Mouse (Mus musculus) MEL (cell line): Measurements from ENCODE around the gene Chmp2b. TPM values are rescaled to one million over a fixed set of nuclear protein-coding genes. Genes with fewer than 3 reads are reported as not detected.

Source experiments
- DNase-seq: peaks from one replicate; pipeline ENCODE4 v3.0.0; 2011; ENCODE audit warnings: low read depth, low spot score
- H3K27ac ChIP-seq: 2 replicates; pipeline ENCODE4 v1.5.1; 2012; ENCODE audit warnings: low read depth, mild to moderate bottlenecking, control low read depth, low read length, moderate library complexity; ENCODE audit not compliant: control insufficient read depth
- H3K27me3 ChIP-seq, 2 experiments: fragments of 150-350 bp in 1 of 2; sonication (generic) in 1 of 2; 2 replicates each; pipeline ENCODE4 v1.6.1; 2012; ENCODE audit warnings: low read length in 2 of 2, mild to moderate bottlenecking in 2 of 2, improper control_type of control experiment in 1 of 2, moderate library complexity in 1 of 2; ENCODE audit not compliant: insufficient read depth in 2 of 2, control insufficient read depth in 1 of 2
- H3K36me3 ChIP-seq, 2 experiments: 2 replicates each; pipeline ENCODE4 v1.6.1; 2012 to 2014; ENCODE audit warnings: low read length in 2 of 2, improper control_type of control experiment in 1 of 2, inconsistent platforms in 1 of 2, mild to moderate bottlenecking in 1 of 2; ENCODE audit not compliant: insufficient read depth in 2 of 2, control insufficient read depth in 1 of 2
- H3K4me1 ChIP-seq, 2 experiments: fragments of 150-350 bp in 1 of 2; sonication (generic) in 1 of 2; 2 replicates each; pipeline ENCODE4 v1.6.1; 2012; ENCODE audit warnings: low read length in 2 of 2, improper control_type of control experiment in 1 of 2, mild to moderate bottlenecking in 1 of 2; ENCODE audit not compliant: insufficient read depth in 2 of 2, control insufficient read depth in 1 of 2
- H3K4me3 ChIP-seq, 2 experiments: fragments of 150-350 bp in 1 of 2; sonication (generic) in 1 of 2; 2 replicates each; pipeline ENCODE4 v1.5.1; 2012; ENCODE audit warnings: low read depth in 2 of 2, low read length in 2 of 2, mild to moderate bottlenecking in 2 of 2, moderate library complexity in 2 of 2, control low read depth in 1 of 2, improper control_type of control experiment in 1 of 2; ENCODE audit not compliant: control insufficient read depth in 1 of 2, insufficient read depth in 1 of 2
- H3K79me2 ChIP-seq: 2 replicates; pipeline ENCODE4 v1.6.1; 2012; ENCODE audit warnings: mild to moderate bottlenecking, low read length, moderate library complexity; ENCODE audit not compliant: control insufficient read depth, poor library complexity, insufficient read depth
- H3K9ac ChIP-seq: 2 replicates; pipeline ENCODE4 v1.6.1; 2012; ENCODE audit warnings: low read depth, mild to moderate bottlenecking, control low read depth, low read length, moderate library complexity; ENCODE audit not compliant: control insufficient read depth, poor library complexity, severe bottlenecking
- H3K9me3 ChIP-seq: fragments of 150-350 bp; sonication (generic); replicated peaks from 2 replicates; pipeline ENCODE4 v1.6.1; 2012; ENCODE audit warnings: mild to moderate bottlenecking, low read length, improper control_type of control experiment, moderate library complexity; ENCODE audit not compliant: insufficient read depth
- CHD1 ChIP-seq: IDR thresholded peaks from 2 replicates; pipeline ENCODE4 v1.6.1; 2012; ENCODE audit warnings: low read depth, mild to moderate bottlenecking, inconsistent platforms, low read length, improper control_type of control experiment
- EP300 ChIP-seq, 2 experiments: IDR thresholded peaks; 2 replicates each; pipeline ENCODE4 v1.6.1; 2011; ENCODE audit warnings: improper control_type of control experiment in 2 of 2, low read length in 2 of 2, low read depth in 1 of 2, mild to moderate bottlenecking in 1 of 2
- HCFC1 ChIP-seq: IDR thresholded peaks from 2 replicates; pipeline ENCODE4 v1.6.1; 2012; ENCODE audit warnings: low read depth, mild to moderate bottlenecking, inconsistent platforms, low read length, improper control_type of control experiment, moderate library complexity
- JUND ChIP-seq: IDR thresholded peaks from 2 replicates; pipeline ENCODE4 v1.6.1; 2011; ENCODE audit warnings: low read depth, mild to moderate bottlenecking, improper control_type of control experiment, low read length
- KAT2A ChIP-seq: conservative IDR thresholded peaks from 2 replicates; pipeline ENCODE4 v1.6.1; 2012; ENCODE audit warnings: low read depth, low read length, improper control_type of control experiment, inconsistent platforms
- MAFK ChIP-seq: IDR thresholded peaks from 2 replicates; pipeline ENCODE4 v1.6.1; 2011; ENCODE audit warnings: low read depth, mild to moderate bottlenecking, low read length, improper control_type of control experiment, borderline replicate concordance
- MXI1 ChIP-seq: IDR thresholded peaks from 2 replicates; pipeline ENCODE4 v1.6.1; 2011; ENCODE audit warnings: mild to moderate bottlenecking, low read depth, low read length, improper control_type of control experiment
- MYB ChIP-seq: IDR thresholded peaks from 2 replicates; pipeline ENCODE4 v1.6.1; 2011; ENCODE audit warnings: mild to moderate bottlenecking, low read depth, low read length, improper control_type of control experiment
- NRF1 ChIP-seq: IDR thresholded peaks from 2 replicates; pipeline ENCODE4 v1.6.1; 2014; ENCODE audit warnings: low read depth, mild to moderate bottlenecking, inconsistent platforms, low read length, improper control_type of control experiment, moderate library complexity; ENCODE audit not compliant: poor library complexity, insufficient read depth, severe bottlenecking
- POLR2A ChIP-seq, 2 experiments: IDR thresholded peaks; 2 replicates each; pipeline ENCODE4 v1.6.1; 2011 to 2012; ENCODE audit warnings: low read length in 2 of 2, mild to moderate bottlenecking in 2 of 2, control low read depth in 1 of 2, improper control_type of control experiment in 1 of 2, low read depth in 1 of 2, moderate library complexity in 1 of 2; ENCODE audit not compliant: control insufficient read depth in 1 of 2, insufficient read depth in 1 of 2, poor library complexity in 1 of 2
- POLR2AphosphoS5 ChIP-seq: IDR thresholded peaks from 2 replicates; pipeline ENCODE4 v1.6.1; 2012; ENCODE audit warnings: low read depth, borderline replicate concordance, mild to moderate bottlenecking, inconsistent platforms, low read length, moderate library complexity, mixed read lengths
- SIN3A ChIP-seq: IDR thresholded peaks from 2 replicates; pipeline ENCODE4 v1.6.1; 2012; ENCODE audit warnings: low read length, improper control_type of control experiment, inconsistent platforms
- SMC3 ChIP-seq: IDR thresholded peaks from 2 replicates; pipeline ENCODE4 v1.6.1; 2011; ENCODE audit warnings: low read depth, low read length, improper control_type of control experiment
- TAL1 ChIP-seq: IDR thresholded peaks from 2 replicates; pipeline ENCODE4 v1.6.1; 2012; ENCODE audit warnings: mild to moderate bottlenecking, inconsistent platforms, low read length, moderate library complexity, mixed read lengths
- TBP ChIP-seq: IDR thresholded peaks from 2 replicates; pipeline ENCODE4 v1.8.0; 2011; ENCODE audit warnings: low read depth, low read length, improper control_type of control experiment
- TCF12 ChIP-seq: IDR thresholded peaks from 2 replicates; pipeline ENCODE4 v1.6.1; 2014; ENCODE audit warnings: low read depth, mild to moderate bottlenecking, inconsistent platforms, low read length, improper control_type of control experiment, moderate library complexity
- USF1 ChIP-seq: IDR thresholded peaks from 2 replicates; pipeline ENCODE4 v1.6.1; 2014; ENCODE audit warnings: low read depth, mild to moderate bottlenecking, inconsistent platforms, low read length, improper control_type of control experiment, moderate library complexity
- ZC3H11A ChIP-seq: IDR thresholded peaks from 2 replicates; pipeline ENCODE4 v1.6.1; 2012; ENCODE audit warnings: low read depth, mild to moderate bottlenecking, inconsistent platforms, low read length, improper control_type of control experiment
- ZMIZ1 ChIP-seq: IDR thresholded peaks from 2 replicates; pipeline ENCODE4 v1.6.1; 2012; ENCODE audit warnings: low read depth, mild to moderate bottlenecking, inconsistent platforms, low read length, improper control_type of control experiment, moderate library complexity
- polyA plus RNA-seq, 2 experiments: library from polyadenylated mRNA; stranded (reverse) in 1 of 2; unstranded in 1 of 2; fragments of >175 nt in 1 of 2; fragments of >200 nt in 1 of 2; gene quantifications; 2 replicates each; pipeline versions ENCODE4 v1.2.1 to v1.2.4; 2012; ENCODE audit warnings: low replicate concordance in 2 of 2, low read depth in 1 of 2; ENCODE audit not compliant: insufficient read length in 2 of 2, insufficient read depth in 1 of 2, missing spikeins in 1 of 2
- total RNA-seq: library from RNA; depleted of rRNA; stranded (reverse); fragments of 300-350 nt; gene quantifications from 2 replicates; pipeline ENCODE4 v1.2.3, GENCODE M21; 2012

Chmp2b gene
- total and polyA plus RNA-seq, 3 experiments = 18.9 to 114 (median 25.9) TPM

- TF ChIP-seq POLR2A (IDR thresholded peaks at IDR 0.05; ENCODE audit: control insufficient read depth in 1 of 2, insufficient read depth in 1 of 2, low read depth in 1 of 2, low read length in 2 of 2, poor library complexity in 1 of 2) (no peak), SIN3A (no peak), MXI1 (no peak), POLR2AphosphoS5 (no peak), CHD1 (no peak), ZC3H11A (no peak), MAFK (no peak), ZMIZ1 (no peak), TAL1 (no peak), JUND (no peak), NRF1 (no peak), MYB (no peak), TBP (no peak), EP300 (IDR thresholded peaks at IDR 0.05; ENCODE audit: low read depth in 1 of 2, low read length in 2 of 2) (no peak), USF1 (no peak), HCFC1 (no peak), SMC3 (no peak)
- H3K27ac ChIP-seq = no peak overlapping the region
These were observed 38.3 kb upstream of the Chmp2b start for GRCm38 (mm10) chr16:65600798-65601197.

GRCm38 (mm10) chr16:65586111-65586865 lies 23.8 kb upstream of the Chmp2b start:
- no peaks in the 10 kb centered on the region; a peak in 1 of 4 replicates for H3K27me3 ChIP-seq
- no peaks in the 10 kb centered on the region for H3K79me2 ChIP-seq
- DNase-seq = no peak
- H3K4me3 ChIP-seq = no peak overlapping the region
- no peak overlapping the region for H3K27ac ChIP-seq
- TF ChIP-seq TCF12 (no peak), KAT2A (no peak)
- TF ChIP-seq, all 39 proteins: peak for 0
- Histone ChIP-seq H3K9ac (no peak overlapping the region), H3K4me1 (no peaks in the 10 kb centered on the region), H3K9me3 (no peaks in the 10 kb centered on the region), H3K36me3 (no peaks in the 10 kb centered on the region)

More at GRCm38 (mm10) chr16:65600798-65601197, 38.3 kb upstream of the Chmp2b start:
- DNase-seq = no peak
- no peak overlapping the region for H3K4me3 ChIP-seq
- H3K36me3 ChIP-seq = no peaks in the 10 kb centered on the region
- H3K4me1 ChIP-seq = no peaks in the 10 kb centered on the region
- no peak overlapping the region for H3K9ac ChIP-seq
- H3K9me3 ChIP-seq = no peaks in the 10 kb centered on the region
- H3K79me2 ChIP-seq = no peaks in the 10 kb centered on the region
- H3K27me3 ChIP-seq = no peaks in the 10 kb centered on the region
